Mouse (Mus musculus): ENCODE results near the gene Slc1a2. TPM values are rescaled to one million over a fixed set of nuclear protein-coding genes. Genes with fewer than 3 reads are reported as not detected.

Slc1a2 gene
- polyA plus RNA-seq, 1 experiment from 2014 or later, result 26.7 TPM

DNA sequence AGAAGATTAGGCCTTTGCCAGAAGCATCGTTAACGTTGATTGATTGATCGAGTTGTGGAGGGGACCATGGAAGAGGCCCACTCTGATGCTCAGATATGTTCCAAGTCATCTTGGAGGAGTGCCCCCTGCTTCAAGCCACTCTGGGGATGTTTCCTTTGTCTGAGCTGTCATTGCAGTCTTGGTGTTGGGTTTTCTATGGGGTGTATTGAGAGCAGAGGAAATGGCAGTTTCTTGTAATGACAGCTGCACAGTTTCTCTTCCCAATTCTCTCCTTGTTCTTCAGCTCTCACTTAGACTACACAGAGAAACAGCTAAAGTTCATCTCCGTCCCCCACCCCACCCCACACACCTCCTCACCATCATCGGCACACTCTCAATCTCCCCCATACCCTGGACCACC is 78.0 kb downstream of the Slc1a2 start:
- DNase-seq (ENCODE audit: low spot score) (no peak), ATAC-seq (ENCODE audit: low FRiP score) (no peak)
- Histone ChIP-seq H3K4me3 (replicated peaks; ENCODE audit: low read length) (no peak overlapping the region), H3K27ac (no peak overlapping the region), H3K27me3 (ENCODE audit: control insufficient read depth, insufficient read depth, low read length) (no peaks in the 10 kb centered on the region), H3K36me3 (replicated peaks; ENCODE audit: control insufficient read depth, insufficient read depth) (peaks cover 16% of the 10 kb centered on the region; the same call in 1 of the 2 replicates), H3K9me3 (ENCODE audit: control insufficient read depth, low read length) (no peaks in the 10 kb centered on the region), H3K4me1 (replicated peaks; ENCODE audit: control insufficient read depth, insufficient read depth, low read length) (no peaks in the 10 kb centered on the region), H3K9ac (no peak overlapping the region), H3K4me2 (replicated peaks) (no peak overlapping the region)
- WGBS, result 91% methylated on average over 5 of the region's 5 CpGs

DNA sequence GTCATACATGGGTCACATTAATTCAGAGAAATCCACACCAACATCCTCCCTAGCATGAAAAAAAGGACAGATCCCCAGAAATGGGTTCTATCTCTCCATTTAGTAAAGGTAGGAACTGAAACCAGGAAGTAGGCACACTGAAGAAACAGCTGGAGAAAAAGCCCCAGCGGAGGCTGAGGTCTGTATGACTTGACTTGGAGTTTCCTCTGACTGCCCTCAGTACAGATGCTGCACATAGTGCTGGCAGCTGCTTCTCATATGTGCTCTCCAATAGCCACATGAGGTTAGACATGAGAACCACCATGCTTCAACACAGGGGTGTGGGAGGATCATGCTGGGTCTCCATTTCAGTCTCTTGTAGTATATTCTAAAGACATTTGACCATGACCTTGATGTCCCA is 80.4 kb downstream of the Slc1a2 start:
- DNase-seq (ENCODE audit: low spot score) (no peak), ATAC-seq (ENCODE audit: low FRiP score) (no peak)
- Histone ChIP-seq H3K9ac (no peak overlapping the region), H3K4me2 (replicated peaks) (no peak overlapping the region), H3K9me3 (ENCODE audit: control insufficient read depth, low read length) (no peaks in the 10 kb centered on the region), H3K27me3 (ENCODE audit: control insufficient read depth, insufficient read depth, low read length) (no peaks in the 10 kb centered on the region), H3K36me3 (replicated peaks; ENCODE audit: control insufficient read depth, insufficient read depth) (peaks cover 16% of the 10 kb centered on the region; the same call in 1 of the 2 replicates), H3K4me1 (replicated peaks; ENCODE audit: control insufficient read depth, insufficient read depth, low read length) (no peaks in the 10 kb centered on the region), H3K27ac (no peak overlapping the region), H3K4me3 (replicated peaks; ENCODE audit: low read length) (no peak overlapping the region)
- 93% methylated on average over 1 of the region's 1 CpGs for WGBS

DNA sequence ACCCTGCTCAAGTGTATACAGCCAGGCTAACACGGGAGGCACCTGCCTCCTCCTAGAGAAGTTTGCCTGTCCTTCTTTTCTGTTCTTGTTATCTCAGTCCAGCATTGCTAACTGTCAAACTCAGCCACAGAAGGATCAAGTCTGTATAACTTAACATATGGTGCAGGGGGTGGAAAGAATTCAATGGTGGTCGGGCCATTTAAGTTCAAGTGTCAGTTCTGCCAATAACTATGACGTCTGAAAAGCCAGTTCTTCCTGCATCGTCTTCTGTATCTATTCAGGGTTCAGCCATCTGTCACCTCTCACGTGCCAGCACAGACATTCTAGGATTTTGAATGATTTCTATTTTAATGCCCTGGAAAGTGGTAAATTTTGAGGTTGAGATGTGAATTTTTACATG is 84.2 kb downstream of the Slc1a2 start:
- Histone ChIP-seq H3K27ac (no peak overlapping the region), H3K4me3 (replicated peaks; ENCODE audit: low read length) (no peak overlapping the region), H3K4me1 (replicated peaks; ENCODE audit: control insufficient read depth, insufficient read depth, low read length) (peaks cover 8% of the 10 kb centered on the region), H3K27me3 (ENCODE audit: control insufficient read depth, insufficient read depth, low read length) (no peaks in the 10 kb centered on the region), H3K4me2 (replicated peaks) (no peak overlapping the region), H3K36me3 (replicated peaks; ENCODE audit: control insufficient read depth, insufficient read depth) (peaks cover 15% of the 10 kb centered on the region; the same call in 1 of the 2 replicates), H3K9me3 (ENCODE audit: control insufficient read depth, low read length) (no peaks in the 10 kb centered on the region), H3K9ac (no peak overlapping the region)
- no peak for DNase-seq (ENCODE audit: low spot score)
- WGBS, result 64% methylated on average over 5 of the region's 5 CpGs
- ATAC-seq (ENCODE audit: low FRiP score), result no peak

DNA sequence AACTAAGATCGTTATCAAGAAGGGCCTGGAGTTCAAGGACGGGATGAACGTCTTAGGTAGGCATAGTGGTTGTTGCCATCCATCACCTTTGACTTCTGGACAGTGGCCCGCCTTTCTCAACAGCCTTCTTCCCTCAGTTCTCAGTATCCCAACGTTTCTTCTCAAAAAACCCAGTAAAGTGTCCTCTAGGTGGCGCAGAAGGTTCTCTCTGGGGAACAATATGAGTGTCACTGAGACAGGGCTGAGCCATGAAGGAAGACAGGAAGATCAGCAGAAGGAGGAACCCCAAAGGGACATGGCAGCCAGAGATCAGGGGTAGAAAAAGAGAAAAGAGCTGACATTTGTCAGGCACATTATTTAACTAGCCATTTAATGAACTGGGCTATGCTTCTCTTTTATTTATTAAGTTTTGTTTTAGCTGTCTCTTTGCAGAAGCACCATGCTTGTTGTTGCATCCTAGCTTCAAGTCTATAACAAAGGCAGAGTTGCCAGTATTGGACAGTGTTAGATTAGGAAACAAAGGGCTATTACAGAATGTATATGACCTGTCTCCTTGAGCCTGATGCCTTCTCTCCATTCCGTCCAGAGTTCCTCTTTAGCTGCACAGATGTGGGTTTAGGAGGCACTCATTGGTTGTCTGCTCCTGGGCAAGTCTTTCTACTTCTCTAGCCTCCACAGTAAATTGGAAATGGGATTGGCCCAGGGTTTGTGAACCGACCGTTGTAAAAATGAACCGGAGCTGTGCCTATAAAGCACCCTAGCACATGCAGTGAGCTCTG is 85.6 kb downstream of the Slc1a2 start:
- WGBS, result 65% methylated on average over 10 of the region's 10 CpGs
- Histone ChIP-seq H3K36me3 (replicated peaks; ENCODE audit: control insufficient read depth, insufficient read depth) (peaks cover 13% of the 10 kb centered on the region; the same call in 1 of the 2 replicates), H3K4me1 (replicated peaks; ENCODE audit: control insufficient read depth, insufficient read depth, low read length) (peaks cover 8% of the 10 kb centered on the region), H3K9ac (no peak overlapping the region), H3K27me3 (ENCODE audit: control insufficient read depth, insufficient read depth, low read length) (no peaks in the 10 kb centered on the region), H3K4me3 (replicated peaks; ENCODE audit: low read length) (no peak overlapping the region), H3K27ac (peak overlapping the region; percentile 50; the same call in 1 of the 2 replicates), H3K4me2 (replicated peaks) (no peak overlapping the region), H3K9me3 (ENCODE audit: control insufficient read depth, low read length) (no peaks in the 10 kb centered on the region)
- DNase-seq (ENCODE audit: low spot score) (peak; percentile 49), ATAC-seq (ENCODE audit: low FRiP score) (no peak)

DNA sequence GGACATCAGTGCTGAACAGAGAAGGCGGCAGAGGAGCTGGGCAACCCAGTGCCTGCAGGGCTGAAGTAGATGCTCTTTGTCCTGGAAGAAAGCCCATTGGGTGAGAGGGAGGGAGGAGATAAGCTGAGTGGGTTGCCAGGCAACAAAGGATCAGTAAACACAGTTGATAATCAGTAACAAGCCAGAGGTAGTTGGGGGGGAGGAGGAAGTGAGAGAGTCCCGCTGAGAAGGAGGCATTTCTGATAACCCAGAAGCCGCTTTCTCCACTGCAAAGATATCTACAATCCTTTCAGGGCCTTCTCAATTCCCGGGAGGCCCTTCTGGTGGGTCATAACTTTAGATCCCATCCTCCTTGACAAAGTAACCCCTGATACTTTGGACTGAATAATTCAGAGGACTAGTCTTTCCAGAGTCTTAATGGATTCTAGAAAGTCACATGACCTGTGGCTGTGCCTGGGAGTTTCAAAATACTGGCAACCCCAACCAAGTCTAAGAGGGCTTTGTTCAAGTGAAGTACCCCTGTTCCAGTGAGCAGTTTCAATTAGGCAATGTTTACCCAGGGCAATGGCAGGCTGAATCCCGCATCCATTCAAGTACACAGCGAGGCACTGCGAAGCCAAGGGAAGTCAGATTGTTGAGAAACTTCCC is 86.9 kb downstream of the Slc1a2 start:
- Histone ChIP-seq H3K4me2 (replicated peaks) (peak overlapping the region; percentile 27; the same call in 1 of the 2 replicates), H3K27me3 (ENCODE audit: control insufficient read depth, insufficient read depth, low read length) (no peaks in the 10 kb centered on the region)
- 13% methylated on average over 7 of the region's 7 CpGs for WGBS

DNA sequence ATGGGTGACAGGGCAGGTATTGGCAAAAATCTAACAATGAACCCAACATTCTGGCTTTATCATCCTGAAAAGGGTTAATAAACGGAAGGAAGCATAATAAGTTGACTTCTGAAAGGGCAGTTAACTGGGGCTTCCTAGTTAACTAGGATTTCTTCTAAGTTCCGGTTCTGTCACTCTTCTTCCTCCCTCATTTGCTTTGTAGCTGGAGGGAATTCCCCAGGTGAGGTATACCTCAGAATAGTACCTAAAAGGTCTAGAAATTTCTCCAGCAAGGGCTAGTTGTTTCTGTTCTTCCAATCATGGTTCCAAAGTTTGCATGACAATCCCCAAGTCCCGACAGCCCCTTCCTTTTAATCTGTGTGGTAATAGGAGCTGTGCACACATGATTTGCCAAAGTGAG is 89.3 kb downstream of the Slc1a2 start:
- DNase-seq (ENCODE audit: low spot score), result no peak
- H3K9ac ChIP-seq, result no peak overlapping the region
- no peak overlapping the region for H3K27ac ChIP-seq
- H3K4me1 ChIP-seq (replicated peaks; ENCODE audit: control insufficient read depth, insufficient read depth, low read length), result peaks cover 8% of the 10 kb centered on the region
- ATAC-seq (ENCODE audit: low FRiP score), result no peak
- WGBS, result 87% methylated on average over 3 of the region's 3 CpGs
- no peak overlapping the region for H3K4me2 ChIP-seq (replicated peaks)
- no peaks in the 10 kb centered on the region for H3K27me3 ChIP-seq (ENCODE audit: control insufficient read depth, insufficient read depth, low read length)
- H3K4me3 ChIP-seq (replicated peaks; ENCODE audit: low read length), result no peak overlapping the region
- H3K9me3 ChIP-seq (ENCODE audit: control insufficient read depth, low read length), result no peaks in the 10 kb centered on the region
- H3K36me3 ChIP-seq (replicated peaks; ENCODE audit: control insufficient read depth, insufficient read depth), result peaks cover 30% of the 10 kb centered on the region

More for the DNA sequence above, 86.9 kb downstream of the Slc1a2 start:
- peak; percentile 69 for DNase-seq (ENCODE audit: low spot score)
- Histone ChIP-seq H3K4me3 (replicated peaks; ENCODE audit: low read length) (no peak overlapping the region), H3K36me3 (replicated peaks; ENCODE audit: control insufficient read depth, insufficient read depth) (peaks cover 13% of the 10 kb centered on the region; the same call in 1 of the 2 replicates), H3K9ac (no peak overlapping the region), H3K27ac (peak overlapping the region; percentile 50; the same call in 1 of the 2 replicates), H3K9me3 (ENCODE audit: control insufficient read depth, low read length) (no peaks in the 10 kb centered on the region), H3K4me1 (replicated peaks; ENCODE audit: control insufficient read depth, insufficient read depth, low read length) (peaks cover 8% of the 10 kb centered on the region)
- peak; percentile 94 for ATAC-seq (ENCODE audit: low FRiP score)

DNA sequence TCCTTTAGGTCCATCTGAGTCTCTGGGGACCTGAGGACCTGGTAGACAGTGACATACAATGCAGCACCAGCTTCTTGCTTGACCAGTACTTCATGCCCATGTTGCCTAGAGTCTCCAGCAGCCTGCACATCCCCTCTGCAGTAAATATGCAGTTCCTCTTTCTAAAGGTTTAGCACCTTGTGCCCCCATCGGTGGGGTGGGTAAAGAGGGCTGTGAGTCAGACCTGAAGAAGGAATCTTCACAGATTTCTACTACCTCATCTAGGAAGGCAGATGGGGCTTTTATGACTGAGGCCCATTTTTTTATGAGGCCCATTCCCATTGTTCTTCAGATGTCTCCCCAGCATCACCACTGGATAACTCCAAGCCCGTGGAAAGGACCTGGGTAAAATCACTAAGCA is 91.5 kb downstream of the Slc1a2 start:
- 94% methylated on average over 2 of the region's 2 CpGs for WGBS
- ATAC-seq (ENCODE audit: low FRiP score), result no peak
- no peak overlapping the region for H3K4me2 ChIP-seq (replicated peaks)
- H3K4me1 ChIP-seq (replicated peaks; ENCODE audit: control insufficient read depth, insufficient read depth, low read length), result no peaks in the 10 kb centered on the region
- no peak overlapping the region for H3K4me3 ChIP-seq (replicated peaks; ENCODE audit: low read length)
- H3K36me3 ChIP-seq (replicated peaks; ENCODE audit: control insufficient read depth, insufficient read depth), result peaks cover 34% of the 10 kb centered on the region
- no peaks in the 10 kb centered on the region for H3K9me3 ChIP-seq (ENCODE audit: control insufficient read depth, low read length)
- H3K27ac ChIP-seq, result no peak overlapping the region
- H3K9ac ChIP-seq, result no peak overlapping the region
- no peak for DNase-seq (ENCODE audit: low spot score)
- no peaks in the 10 kb centered on the region for H3K27me3 ChIP-seq (ENCODE audit: control insufficient read depth, insufficient read depth, low read length)

DNA sequence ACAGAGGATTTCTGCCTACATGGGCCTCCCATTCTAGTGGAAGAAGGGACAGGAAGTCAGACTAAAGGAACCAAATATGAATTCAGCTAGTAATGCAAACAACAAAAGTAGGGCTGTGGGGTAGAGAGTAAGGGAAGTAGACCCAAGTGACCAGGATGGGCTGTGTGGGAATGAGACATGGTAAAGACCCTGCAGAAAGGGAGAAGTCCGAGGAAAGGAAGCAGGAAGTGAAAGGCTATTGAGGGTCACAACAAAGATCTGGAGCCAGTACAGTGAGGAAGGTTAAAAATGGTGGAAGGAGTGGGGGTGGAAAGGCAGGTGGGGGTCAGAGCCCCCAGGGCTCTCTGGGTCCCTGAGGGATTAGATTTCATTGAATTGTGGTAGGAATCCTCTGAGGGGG is 93.4 kb downstream of the Slc1a2 start:
- Histone ChIP-seq H3K4me3 (replicated peaks; ENCODE audit: low read length) (no peak overlapping the region), H3K9me3 (ENCODE audit: control insufficient read depth, low read length) (no peaks in the 10 kb centered on the region), H3K4me2 (replicated peaks) (no peak overlapping the region), H3K27ac (no peak overlapping the region), H3K27me3 (ENCODE audit: control insufficient read depth, insufficient read depth, low read length) (no peaks in the 10 kb centered on the region), H3K4me1 (replicated peaks; ENCODE audit: control insufficient read depth, insufficient read depth, low read length) (no peaks in the 10 kb centered on the region), H3K36me3 (replicated peaks; ENCODE audit: control insufficient read depth, insufficient read depth) (peaks cover 46% of the 10 kb centered on the region), H3K9ac (no peak overlapping the region)
- DNase-seq (ENCODE audit: low spot score) (no peak), ATAC-seq (ENCODE audit: low FRiP score) (no peak)
- WGBS, result 80% methylated on average over 1 of the region's 1 CpGs

DNA sequence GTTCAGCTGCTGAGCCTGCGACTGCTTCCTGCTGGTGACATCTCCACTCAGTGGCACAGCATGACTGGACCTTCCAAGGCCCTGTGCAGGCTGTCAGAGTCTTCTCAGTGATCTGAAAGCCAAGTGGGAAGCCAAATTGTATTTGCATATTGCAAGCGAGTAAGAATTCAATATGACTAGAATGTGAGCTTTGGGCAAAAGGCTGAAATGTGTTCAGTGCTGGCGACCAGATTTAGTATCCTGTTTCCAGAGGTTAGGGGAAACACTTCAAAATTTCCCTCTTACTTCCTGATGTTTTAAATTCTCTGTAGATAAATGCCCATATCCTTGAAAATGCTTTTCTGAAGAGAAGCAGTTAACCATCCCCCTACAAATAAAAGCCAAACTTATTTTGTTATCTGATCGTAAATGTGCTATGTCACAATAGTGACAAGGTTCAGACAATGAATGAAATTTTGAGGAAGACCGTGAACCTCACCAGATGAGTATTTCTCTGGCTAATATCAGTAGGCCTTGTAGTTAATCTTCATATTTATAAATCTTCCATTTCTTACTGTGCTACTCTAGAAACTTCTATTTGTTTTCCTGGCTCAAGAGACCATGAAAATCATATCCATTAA is 98.9 kb downstream of the Slc1a2 start:
- Histone ChIP-seq H3K27me3 (ENCODE audit: control insufficient read depth, insufficient read depth, low read length) (no peaks in the 10 kb centered on the region), H3K4me1 (replicated peaks; ENCODE audit: control insufficient read depth, insufficient read depth, low read length) (no peaks in the 10 kb centered on the region), H3K4me3 (replicated peaks; ENCODE audit: low read length) (no peak overlapping the region), H3K9me3 (ENCODE audit: control insufficient read depth, low read length) (no peaks in the 10 kb centered on the region), H3K9ac (no peak overlapping the region), H3K27ac (no peak overlapping the region), H3K36me3 (replicated peaks; ENCODE audit: control insufficient read depth, insufficient read depth) (peaks cover 46% of the 10 kb centered on the region), H3K4me2 (replicated peaks) (no peak overlapping the region)
- ATAC-seq (ENCODE audit: low FRiP score), result no peak
- no peak for DNase-seq (ENCODE audit: low spot score)
- WGBS, result 81% methylated on average over 5 of the region's 5 CpGs

Data from hindbrain, embryonic 14.5 days (tissue).